Mouse (Mus musculus): Measurements from ENCODE around the gene Kat14. TPM values are rescaled to one million over a fixed set of nuclear protein-coding genes. Genes with fewer than 3 reads are reported as not detected.
"Not testable (repeated sequence)": the region's sequence is repeated elsewhere in the genome, so short reads cannot be mapped to it uniquely, and the experiment has no call there.

The Kat14 gene
- polyA plus RNA-seq, 1 experiment from 2014 or later: 31.2 TPM

GRCm38 (mm10) chr2:144333138-144333842, 35.5 kb upstream of the Kat14 start:
- H3K27me3 ChIP-seq (ENCODE audit: control insufficient read depth, insufficient read depth, low read length): peaks cover 28% of the 10 kb centered on the region
- H3K36me3 ChIP-seq (ENCODE audit: control insufficient read depth, insufficient read depth, low read length): no peaks in the 10 kb centered on the region
- no peaks in the 10 kb centered on the region for H3K9me3 ChIP-seq (ENCODE audit: control insufficient read depth, low read depth, low read length)
- WGBS: 11% methylated on average over 28 of the region's 28 CpGs
- H3K9ac ChIP-seq (replicated peaks; ENCODE audit: low read depth, low read length): no peak overlapping the region
- no peak overlapping the region for H3K27ac ChIP-seq (ENCODE audit: low read length)
- ATAC-seq (ENCODE audit: insufficient number of reproducible peaks, insufficient read depth, low FRiP score, low read depth): no peak
- peak overlapping the region; percentile 50 for H3K4me3 ChIP-seq (ENCODE audit: low read depth, low read length)
- H3K4me2 ChIP-seq (replicated peaks; ENCODE audit: low read depth, low read length): peak overlapping the region; percentile 93
- H3K4me1 ChIP-seq (ENCODE audit: control insufficient read depth, insufficient read depth, low read length): peaks cover 15% of the 10 kb centered on the region; the same call in 1 of the 2 replicates

- peaks cover 3% of the 10 kb centered on the region; the same call in 1 of the 2 replicates for H3K4me1 ChIP-seq (ENCODE audit: control insufficient read depth, insufficient read depth, low read length)
- no peak overlapping the region for H3K9ac ChIP-seq (replicated peaks; ENCODE audit: low read depth, low read length)
- H3K9me3 ChIP-seq (ENCODE audit: control insufficient read depth, low read depth, low read length): no peaks in the 10 kb centered on the region
- H3K4me2 ChIP-seq (replicated peaks; ENCODE audit: low read depth, low read length): no peak overlapping the region
- H3K27me3 ChIP-seq (ENCODE audit: control insufficient read depth, insufficient read depth, low read length): peaks cover 6% of the 10 kb centered on the region
- ATAC-seq (ENCODE audit: insufficient number of reproducible peaks, insufficient read depth, low FRiP score, low read depth): no peak
- WGBS: 53% methylated on average over 3 of the region's 3 CpGs
- no peaks in the 10 kb centered on the region for H3K36me3 ChIP-seq (ENCODE audit: control insufficient read depth, insufficient read depth, low read length)
- H3K4me3 ChIP-seq (ENCODE audit: low read depth, low read length): no peak overlapping the region
- H3K27ac ChIP-seq (ENCODE audit: low read length): no peak overlapping the region
Observed at GRCm38 (mm10) chr2:144337230-144337629, 31.6 kb upstream of the Kat14 start.

DNA sequence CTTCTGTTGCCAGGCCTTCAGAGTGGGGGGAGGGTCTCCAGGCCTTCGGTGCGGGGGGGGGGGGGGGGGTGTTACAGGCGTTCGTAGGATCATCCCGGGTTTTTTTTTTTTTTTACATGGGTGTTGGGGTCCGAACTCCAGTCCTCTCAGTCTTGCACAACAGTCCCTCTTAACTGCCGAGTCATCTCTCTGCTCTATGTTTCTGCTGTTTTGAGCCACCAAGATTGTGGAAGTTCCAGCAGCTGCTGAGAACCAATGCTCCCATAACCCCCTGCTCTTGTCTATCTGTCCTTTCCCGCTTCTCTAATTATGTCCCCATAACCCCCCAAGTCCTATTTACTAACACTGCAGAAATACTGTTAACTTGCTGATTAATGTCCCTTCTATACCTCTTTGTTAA, 31.1 kb upstream of the Kat14 start:
- Histone ChIP-seq H3K4me3 (ENCODE audit: low read depth, low read length) (no peak overlapping the region), H3K27me3 (ENCODE audit: control insufficient read depth, insufficient read depth, low read length) (peaks cover 5% of the 10 kb centered on the region; the same call in 1 of the 2 replicates), H3K9me3 (ENCODE audit: control insufficient read depth, low read depth, low read length) (no peaks in the 10 kb centered on the region), H3K9ac (replicated peaks; ENCODE audit: low read depth, low read length) (no peak overlapping the region), H3K36me3 (ENCODE audit: control insufficient read depth, insufficient read depth, low read length) (no peaks in the 10 kb centered on the region), H3K4me2 (replicated peaks; ENCODE audit: low read depth, low read length) (no peak overlapping the region), H3K27ac (ENCODE audit: low read length) (no peak overlapping the region), H3K4me1 (ENCODE audit: control insufficient read depth, insufficient read depth, low read length) (peaks cover 3% of the 10 kb centered on the region; the same call in 1 of the 2 replicates)
- 64% methylated on average over 8 of the region's 8 CpGs for WGBS
- no peak for ATAC-seq (ENCODE audit: insufficient number of reproducible peaks, insufficient read depth, low FRiP score, low read depth)

GRCm38 (mm10) chr2:144338149-144338548, 30.6 kb upstream of the Kat14 start:
- not testable (repeated sequence) for H3K27me3 ChIP-seq (ENCODE audit: control insufficient read depth, insufficient read depth, low read length); H3K4me1 ChIP-seq (ENCODE audit: control insufficient read depth, insufficient read depth, low read length); H3K36me3 ChIP-seq (ENCODE audit: control insufficient read depth, insufficient read depth, low read length); H3K4me2 ChIP-seq (replicated peaks; ENCODE audit: low read depth, low read length); H3K9ac ChIP-seq (replicated peaks; ENCODE audit: low read depth, low read length); ATAC-seq (ENCODE audit: insufficient number of reproducible peaks, insufficient read depth, low FRiP score, low read depth); H3K9me3 ChIP-seq (ENCODE audit: control insufficient read depth, low read depth, low read length); H3K4me3 ChIP-seq (ENCODE audit: low read depth, low read length); H3K27ac ChIP-seq (ENCODE audit: low read length)
- 67% methylated on average over 6 of the region's 6 CpGs for WGBS

GRCm38 (mm10) chr2:144343158-144343557, 25.6 kb upstream of the Kat14 start:
- ATAC-seq (ENCODE audit: insufficient number of reproducible peaks, insufficient read depth, low FRiP score, low read depth): no peak
- no peaks in the 10 kb centered on the region for H3K4me1 ChIP-seq (ENCODE audit: control insufficient read depth, insufficient read depth, low read length)
- no peak overlapping the region for H3K4me3 ChIP-seq (ENCODE audit: low read depth, low read length)
- H3K9me3 ChIP-seq (ENCODE audit: control insufficient read depth, low read depth, low read length): no peaks in the 10 kb centered on the region
- no peak overlapping the region for H3K4me2 ChIP-seq (replicated peaks; ENCODE audit: low read depth, low read length)
- no peaks in the 10 kb centered on the region for H3K36me3 ChIP-seq (ENCODE audit: control insufficient read depth, insufficient read depth, low read length)
- no peak overlapping the region for H3K9ac ChIP-seq (replicated peaks; ENCODE audit: low read depth, low read length)
- H3K27ac ChIP-seq (ENCODE audit: low read length): no peak overlapping the region
- H3K27me3 ChIP-seq (ENCODE audit: control insufficient read depth, insufficient read depth, low read length): no peaks in the 10 kb centered on the region
- 76% methylated on average over 4 of the region's 4 CpGs for WGBS

GRCm38 (mm10) chr2:144348525-144348924, 20.3 kb upstream of the Kat14 start:
- Histone ChIP-seq H3K36me3 (ENCODE audit: control insufficient read depth, insufficient read depth, low read length) (no peaks in the 10 kb centered on the region), H3K9ac (replicated peaks; ENCODE audit: low read depth, low read length) (no peak overlapping the region), H3K4me2 (replicated peaks; ENCODE audit: low read depth, low read length) (no peak overlapping the region), H3K27me3 (ENCODE audit: control insufficient read depth, insufficient read depth, low read length) (no peaks in the 10 kb centered on the region), H3K4me1 (ENCODE audit: control insufficient read depth, insufficient read depth, low read length) (no peaks in the 10 kb centered on the region), H3K4me3 (ENCODE audit: low read depth, low read length) (no peak overlapping the region), H3K27ac (ENCODE audit: low read length) (no peak overlapping the region), H3K9me3 (ENCODE audit: control insufficient read depth, low read depth, low read length) (no peaks in the 10 kb centered on the region)
- ATAC-seq (ENCODE audit: insufficient number of reproducible peaks, insufficient read depth, low FRiP score, low read depth): no peak
- 72% methylated on average over 3 of the region's 3 CpGs for WGBS

DNA sequence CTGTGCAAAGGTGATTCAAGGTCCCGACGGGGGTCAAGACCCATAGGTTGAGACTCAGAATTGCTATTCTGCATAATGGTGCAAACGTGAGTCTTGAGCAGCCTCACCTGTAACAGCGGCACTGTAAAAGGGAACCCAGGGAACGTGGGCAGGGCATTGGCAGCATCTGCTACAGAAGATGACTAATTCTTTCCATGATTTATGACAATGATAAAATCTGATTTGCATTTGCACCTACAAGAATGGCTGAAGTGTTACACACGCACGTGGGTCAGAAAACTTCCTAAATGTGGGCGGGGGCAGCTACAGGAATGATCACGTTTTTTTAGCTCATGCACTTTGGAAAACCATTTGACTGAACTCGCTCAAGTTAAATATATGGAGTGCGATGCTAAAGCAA, 15.9 kb upstream of the Kat14 start:
- Histone ChIP-seq H3K4me3 (ENCODE audit: low read depth, low read length) (no peak overlapping the region), H3K4me2 (replicated peaks; ENCODE audit: low read depth, low read length) (no peak overlapping the region), H3K9me3 (ENCODE audit: control insufficient read depth, low read depth, low read length) (no peaks in the 10 kb centered on the region), H3K27me3 (ENCODE audit: control insufficient read depth, insufficient read depth, low read length) (no peaks in the 10 kb centered on the region), H3K36me3 (ENCODE audit: control insufficient read depth, insufficient read depth, low read length) (no peaks in the 10 kb centered on the region), H3K4me1 (ENCODE audit: control insufficient read depth, insufficient read depth, low read length) (no peaks in the 10 kb centered on the region), H3K27ac (ENCODE audit: low read length) (no peak overlapping the region), H3K9ac (replicated peaks; ENCODE audit: low read depth, low read length) (no peak overlapping the region)
- 82% methylated on average over 11 of the region's 11 CpGs for WGBS
- ATAC-seq (ENCODE audit: insufficient number of reproducible peaks, insufficient read depth, low FRiP score, low read depth): no peak

DNA sequence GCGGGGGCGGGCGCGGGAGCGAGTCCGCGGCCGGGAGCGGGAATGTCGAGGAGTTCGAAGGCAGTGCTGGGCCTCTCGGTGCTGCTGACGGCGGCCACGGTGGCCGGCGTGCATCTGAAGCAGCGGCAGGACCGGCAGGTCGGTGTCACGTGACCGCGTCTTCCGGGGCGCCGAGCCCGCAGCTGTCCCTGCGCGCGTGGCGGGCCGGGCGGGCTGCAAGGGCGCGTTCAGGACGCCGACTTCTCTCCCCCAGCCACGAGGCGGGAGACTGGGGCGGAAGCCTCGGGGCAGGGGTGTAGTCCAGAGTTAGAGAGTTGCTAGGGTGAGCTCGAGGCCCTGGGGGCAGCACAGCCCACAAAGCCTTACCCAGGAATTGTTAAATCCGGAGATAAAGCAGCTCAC, 238 bp downstream of the Kat14 start:
- peak overlapping the region; percentile 89 for H3K27ac ChIP-seq (ENCODE audit: low read length)
- peak overlapping the region; percentile 86 for H3K4me2 ChIP-seq (replicated peaks; ENCODE audit: low read depth, low read length)
- under 1% methylated on average over 43 of the region's 43 CpGs for WGBS
- H3K4me3 ChIP-seq (ENCODE audit: low read depth, low read length): peak overlapping the region; percentile 59
- no peaks in the 10 kb centered on the region for H3K9me3 ChIP-seq (ENCODE audit: control insufficient read depth, low read depth, low read length)
- H3K4me1 ChIP-seq (ENCODE audit: control insufficient read depth, insufficient read depth, low read length): peaks cover 7% of the 10 kb centered on the region; the same call in 1 of the 2 replicates
- peak; percentile 87 for ATAC-seq (ENCODE audit: insufficient number of reproducible peaks, insufficient read depth, low FRiP score, low read depth)
- peaks cover 11% of the 10 kb centered on the region for H3K36me3 ChIP-seq (ENCODE audit: control insufficient read depth, insufficient read depth, low read length)
- no peaks in the 10 kb centered on the region for H3K27me3 ChIP-seq (ENCODE audit: control insufficient read depth, insufficient read depth, low read length)
- peak overlapping the region; percentile 59 for H3K9ac ChIP-seq (replicated peaks; ENCODE audit: low read depth, low read length)

GRCm38 (mm10) chr2:144369511-144369910, 728 bp downstream of the Kat14 start:
- Histone ChIP-seq H3K27me3 (ENCODE audit: control insufficient read depth, insufficient read depth, low read length) (no peaks in the 10 kb centered on the region), H3K9me3 (ENCODE audit: control insufficient read depth, low read depth, low read length) (no peaks in the 10 kb centered on the region), H3K27ac (ENCODE audit: low read length) (peak overlapping the region; percentile 89), H3K9ac (replicated peaks; ENCODE audit: low read depth, low read length) (peak overlapping the region; percentile 59), H3K4me3 (ENCODE audit: low read depth, low read length) (peak overlapping the region; percentile 59), H3K4me2 (replicated peaks; ENCODE audit: low read depth, low read length) (peak overlapping the region; percentile 86), H3K4me1 (ENCODE audit: control insufficient read depth, insufficient read depth, low read length) (peaks cover 7% of the 10 kb centered on the region; the same call in 1 of the 2 replicates), H3K36me3 (ENCODE audit: control insufficient read depth, insufficient read depth, low read length) (peaks cover 16% of the 10 kb centered on the region)
- no peak for ATAC-seq (ENCODE audit: insufficient number of reproducible peaks, insufficient read depth, low FRiP score, low read depth)
- 1% methylated on average over 12 of the region's 12 CpGs for WGBS
